Mouse (Mus musculus) ES-Bruce4 (cell line): ENCODE data around the gene Hspa8.

Experiments used
- CTCF ChIP-seq: IDR thresholded peaks from one replicate; pipeline ENCODE4 v1.8.1; 2011; ENCODE audit warnings: low read depth, low read length
- POLR2A ChIP-seq: IDR thresholded peaks from one replicate; pipeline ENCODE4 v1.8.1; 2011; ENCODE audit warnings: low read length; ENCODE audit not compliant: insufficient read depth

- no peak for TF ChIP-seq POLR2A
- no peak for TF ChIP-seq CTCF
Measured at GRCm38 (mm10) chr9:40776044-40776443, 24.7 kb upstream of the Hspa8 start.
